Mouse (Mus musculus): ENCODE results near the gene 5830473C10Rik. TPM values are rescaled to one million over a fixed set of nuclear protein-coding genes. Genes with fewer than 3 reads are reported as not detected.

5830473C10Rik gene
- polyA plus RNA-seq, 1 experiment, result not detected

GRCm38 (mm10) chr5:90588708-90589595, 28.0 kb downstream of the 5830473C10Rik start:
- WGBS, result 25% methylated on average over 25 of the region's 25 CpGs
- DNase-seq, result peak; percentile 46
- Histone ChIP-seq H3K4me1 (ENCODE audit: control insufficient read depth, insufficient read depth, low read length) (no peaks in the 10 kb centered on the region), H3K4me3 (replicated peaks; ENCODE audit: extremely low read depth, low read depth, low read length) (no peak overlapping the region)
- TF ChIP-seq CTCF (IDR thresholded peaks at IDR 0.05; ENCODE audit: insufficient read depth, low read length) (peak; percentile 70), POLR2A (IDR thresholded peaks at IDR 0.05; ENCODE audit: borderline replicate concordance, extremely low read depth, low read depth, low read length) (no peak)

GRCm38 (mm10) chr5:90590676-90591075, 29.8 kb downstream of the 5830473C10Rik start:
- TF ChIP-seq POLR2A (IDR thresholded peaks at IDR 0.05; ENCODE audit: borderline replicate concordance, extremely low read depth, low read depth, low read length), result no peak
- no peak for TF ChIP-seq CTCF (IDR thresholded peaks at IDR 0.05; ENCODE audit: insufficient read depth, low read length)
- H3K4me3 ChIP-seq (replicated peaks; ENCODE audit: extremely low read depth, low read depth, low read length), result no peak overlapping the region
- 79% methylated on average over 10 of the region's 10 CpGs for WGBS
- no peaks in the 10 kb centered on the region for H3K4me1 ChIP-seq (ENCODE audit: control insufficient read depth, insufficient read depth, low read length)
- no peak for DNase-seq

GRCm38 (mm10) chr5:90591936-90592335, 31.0 kb downstream of the 5830473C10Rik start:
- 65% methylated on average over 6 of the region's 6 CpGs for WGBS
- Histone ChIP-seq H3K4me3 (replicated peaks; ENCODE audit: extremely low read depth, low read depth, low read length) (no peak overlapping the region), H3K4me1 (ENCODE audit: control insufficient read depth, insufficient read depth, low read length) (no peaks in the 10 kb centered on the region)
- no peak for TF ChIP-seq POLR2A (IDR thresholded peaks at IDR 0.05; ENCODE audit: borderline replicate concordance, extremely low read depth, low read depth, low read length)
- TF ChIP-seq CTCF (IDR thresholded peaks at IDR 0.05; ENCODE audit: insufficient read depth, low read length), result no peak
- DNase-seq, result no peak

- DNase-seq, result no peak
- H3K4me3 ChIP-seq (replicated peaks; ENCODE audit: extremely low read depth, low read depth, low read length), result no peak overlapping the region
- TF ChIP-seq CTCF (IDR thresholded peaks at IDR 0.05; ENCODE audit: insufficient read depth, low read length) (no peak), POLR2A (IDR thresholded peaks at IDR 0.05; ENCODE audit: borderline replicate concordance, extremely low read depth, low read depth, low read length) (no peak)
- 65% methylated on average over 13 of the region's 13 CpGs for WGBS
- no peaks in the 10 kb centered on the region for H3K4me1 ChIP-seq (ENCODE audit: control insufficient read depth, insufficient read depth, low read length)
Measured at GRCm38 (mm10) chr5:90594945-90595344, 34.0 kb downstream of the 5830473C10Rik start.

GRCm38 (mm10) chr5:90596155-90596554, 35.2 kb downstream of the 5830473C10Rik start:
- no peak for TF ChIP-seq CTCF (IDR thresholded peaks at IDR 0.05; ENCODE audit: insufficient read depth, low read length)
- WGBS, result 76% methylated on average over 6 of the region's 6 CpGs
- Histone ChIP-seq H3K4me1 (ENCODE audit: control insufficient read depth, insufficient read depth, low read length) (no peaks in the 10 kb centered on the region), H3K4me3 (replicated peaks; ENCODE audit: extremely low read depth, low read depth, low read length) (no peak overlapping the region)
- no peak for DNase-seq

- no peak overlapping the region for H3K4me3 ChIP-seq (replicated peaks; ENCODE audit: extremely low read depth, low read depth, low read length)
- WGBS, result 15% methylated on average over 6 of the region's 6 CpGs
- TF ChIP-seq CTCF (IDR thresholded peaks at IDR 0.05; ENCODE audit: insufficient read depth, low read length), result no peak; the same call in 1 of the 2 replicates
- TF ChIP-seq POLR2A (IDR thresholded peaks at IDR 0.05; ENCODE audit: borderline replicate concordance, extremely low read depth, low read depth, low read length), result no peak
- H3K4me1 ChIP-seq (ENCODE audit: control insufficient read depth, insufficient read depth, low read length), result no peaks in the 10 kb centered on the region; the same call in 1 of the 2 replicates
- peak; percentile 29 for DNase-seq
Measured at GRCm38 (mm10) chr5:90601469-90601868, 40.6 kb downstream of the 5830473C10Rik start.

GRCm38 (mm10) chr5:90603407-90603923, 42.6 kb downstream of the 5830473C10Rik start:
- no peak for TF ChIP-seq CTCF (IDR thresholded peaks at IDR 0.05; ENCODE audit: insufficient read depth, low read length)
- no peak for TF ChIP-seq POLR2A (IDR thresholded peaks at IDR 0.05; ENCODE audit: borderline replicate concordance, extremely low read depth, low read depth, low read length)
- peak; percentile 15 for DNase-seq
- Histone ChIP-seq H3K4me1 (ENCODE audit: control insufficient read depth, insufficient read depth, low read length) (no peaks in the 10 kb centered on the region; the same call in 1 of the 2 replicates), H3K4me3 (replicated peaks; ENCODE audit: extremely low read depth, low read depth, low read length) (no peak overlapping the region)
- 8% methylated on average over 13 of the region's 13 CpGs for WGBS

GRCm38 (mm10) chr5:90608906-90609305, 48.0 kb downstream of the 5830473C10Rik start:
- DNase-seq, result no peak
- 43% methylated on average over 11 of the region's 11 CpGs for WGBS

GRCm38 (mm10) chr5:90611388-90611787, 50.5 kb downstream of the 5830473C10Rik start:
- 53% methylated on average over 3 of the region's 3 CpGs for WGBS
- no peak for DNase-seq
- Histone ChIP-seq H3K4me3 (replicated peaks; ENCODE audit: extremely low read depth, low read depth, low read length) (no peak overlapping the region), H3K4me1 (ENCODE audit: control insufficient read depth, insufficient read depth, low read length) (peaks cover 3% of the 10 kb centered on the region; the same call in 1 of the 2 replicates)
- TF ChIP-seq CTCF (IDR thresholded peaks at IDR 0.05; ENCODE audit: insufficient read depth, low read length) (no peak), POLR2A (IDR thresholded peaks at IDR 0.05; ENCODE audit: borderline replicate concordance, extremely low read depth, low read depth, low read length) (no peak)

More at GRCm38 (mm10) chr5:90608906-90609305, 48.0 kb downstream of the 5830473C10Rik start:
- peaks cover 3% of the 10 kb centered on the region; the same call in 1 of the 2 replicates for H3K4me1 ChIP-seq (ENCODE audit: control insufficient read depth, insufficient read depth, low read length)
- TF ChIP-seq CTCF (IDR thresholded peaks at IDR 0.05; ENCODE audit: insufficient read depth, low read length) (no peak), POLR2A (IDR thresholded peaks at IDR 0.05; ENCODE audit: borderline replicate concordance, extremely low read depth, low read depth, low read length) (no peak)
- no peak overlapping the region for H3K4me3 ChIP-seq (replicated peaks; ENCODE audit: extremely low read depth, low read depth, low read length)

All from lung, adult 2 months (tissue).